Mouse (Mus musculus): ENCODE data around the gene Gcnt4. TPM values are rescaled to one million over a fixed set of nuclear protein-coding genes. Genes with fewer than 3 reads are reported as not detected.

Gene Gcnt4
- total RNA-seq, 2 experiments from 2014 or later = 0.12 to 0.72 TPM

GRCm38 (mm10) chr13:96990045-96990444, 65.6 kb downstream of the Gcnt4 start:
- peak; percentile 61 for ATAC-seq (replicated peaks; ENCODE audit: poor library complexity)

GRCm38 (mm10) chr13:96990561-96991265, 66.2 kb downstream of the Gcnt4 start:
- ATAC-seq (replicated peaks; ENCODE audit: poor library complexity) = peak; percentile 47

GRCm38 (mm10) chr13:96993291-96993989, 69.0 kb downstream of the Gcnt4 start:
- ATAC-seq (replicated peaks; ENCODE audit: poor library complexity) = no peak

- ATAC-seq (replicated peaks; ENCODE audit: poor library complexity) = peak; percentile 78
These were observed 70.8 kb downstream of the Gcnt4 start for GRCm38 (mm10) chr13:96995243-96995642.

- ATAC-seq (replicated peaks; ENCODE audit: poor library complexity) = peak; percentile 37; the same call in 1 of the 2 replicates
These were observed 72.6 kb downstream of the Gcnt4 start for GRCm38 (mm10) chr13:96997080-96997479.

Other genes with a start within 250 kb of the Gcnt4 start
- gene Ankrd31, start 176.4 kb upstream of the Gcnt4 start, total RNA-seq (2015) = not detected in 2 replicates
- gene Ankrd31, start 176.4 kb upstream of the Gcnt4 start, total RNA-seq (2017) = not detected in 2 replicates
- gene 1700029F12Rik, start 109.7 kb downstream of the Gcnt4 start, total RNA-seq (2015) = not detected in 2 replicates
- gene 1700029F12Rik, start 109.7 kb downstream of the Gcnt4 start, total RNA-seq (2017) = not detected in 2 replicates
- 0.10 TPM in 1 of 2 replicates, not detected in the other for gene Fam169a, start 142.6 kb downstream of the Gcnt4 start, total RNA-seq (2015)
- gene Fam169a, start 142.6 kb downstream of the Gcnt4 start, total RNA-seq (2017) = 0.17 and 0.44 TPM in 2 replicates
- gene Gm6169, start 174.5 kb downstream of the Gcnt4 start, total RNA-seq (2015) = 3.6 and 4.2 TPM in 2 replicates
- gene Gm6169, start 174.5 kb downstream of the Gcnt4 start, total RNA-seq (2017) = 0.41 and 0.87 TPM in 2 replicates
- gene Gfm2, start 213.2 kb downstream of the Gcnt4 start, total RNA-seq (2015) = 14.6 and 15.9 TPM in 2 replicates
- 20.9 and 35.3 TPM in 2 replicates for gene Gfm2, start 213.2 kb downstream of the Gcnt4 start, total RNA-seq (2017)
- gene Nsa2, start 213.2 kb downstream of the Gcnt4 start, total RNA-seq (2015) = 255 and 278 TPM in 2 replicates
- gene Nsa2, start 213.2 kb downstream of the Gcnt4 start, total RNA-seq (2017) = 307 and 349 TPM in 2 replicates

All from megakaryocyte progenitor cell, adult 5-6 weeks (primary cell).